Mouse (Mus musculus) adrenal gland, postnatal 4 days (tissue): ENCODE measurements around the gene Anks4b. TPM values are rescaled to one million over a fixed set of nuclear protein-coding genes. Genes with fewer than 3 reads are reported as not detected.

ENCODE experiments used
- DNase-seq, 2 experiments: peaks; one replicate each; pipeline ENCODE4 v3.0.0; 2021 to 2022; ENCODE audit warnings: low spot score in 2 of 2, mixed read lengths in 2 of 2
- total RNA-seq, 2 experiments: library from RNA; stranded (reverse); gene quantifications; 2 replicates each; pipeline ENCODE4 v1.2.3; 2021

The Anks4b gene
- total RNA-seq, 2 experiments from 2014 or later: 1.6 to 2.4 TPM

- no peak for DNase-seq
Observed at GRCm38 (mm10) chr7:120182891-120183290, 9.2 kb downstream of the Anks4b start.

GRCm38 (mm10) chr7:120188946-120189345, 15.3 kb downstream of the Anks4b start:
- DNase-seq: no peak

- no peak for DNase-seq
Observed at GRCm38 (mm10) chr7:120189369-120190149, 15.9 kb downstream of the Anks4b start.

- DNase-seq: no peak
Observed at GRCm38 (mm10) chr7:120190150-120190665, 16.6 kb downstream of the Anks4b start.

GRCm38 (mm10) chr7:120192207-120192606, 18.5 kb downstream of the Anks4b start:
- DNase-seq: no peak

- DNase-seq: no peak
Observed at GRCm38 (mm10) chr7:120192816-120193215, 19.2 kb downstream of the Anks4b start.

GRCm38 (mm10) chr7:120195207-120195606, 21.5 kb downstream of the Anks4b start:
- DNase-seq: no peak

- no peak for DNase-seq
Observed at GRCm38 (mm10) chr7:120201231-120201744, 27.6 kb downstream of the Anks4b start.

GRCm38 (mm10) chr7:120201771-120202170, 28.1 kb downstream of the Anks4b start, which contains the start of gene Crym:
TSS of gene Crym (minus strand) at chr7:120202111.
- DNase-seq: no peak

GRCm38 (mm10) chr7:120203789-120204188, 30.1 kb downstream of the Anks4b start, which contains the start of gene Abca14:
TSS of gene Abca14 (plus strand) at chr7:120203961.
- peak; percentile 74 to 76 for DNase-seq

GRCm38 (mm10) chr7:120205989-120206388, 32.3 kb downstream of the Anks4b start:
- DNase-seq: no peak

- no peak for DNase-seq
Observed at GRCm38 (mm10) chr7:120228541-120228940, 54.9 kb downstream of the Anks4b start.

Other genes with a start within 250 kb of the Anks4b start
- gene Dnah3, start 78.6 kb upstream of the Anks4b start, total RNA-seq: under 1 TPM in 1 of 2 experiments, not detected in 1; 0.03 TPM
- gene Tmem159, start 71.5 kb upstream of the Anks4b start, total RNA-seq: 100 to 1,000 TPM in 1 of 2 experiments, 10 to 100 TPM in 1; 94.4 to 118 TPM
- under 1 TPM in 1 of 2 experiments, not detected in 1; 0.22 TPM for gene Zp2, start 28.6 kb upstream of the Anks4b start, total RNA-seq
- 1 to 10 TPM; 3.6 to 4.5 TPM for gene Crym, start 28.3 kb downstream of the Anks4b start, total RNA-seq
- gene Abca14, start 30.1 kb downstream of the Anks4b start, total RNA-seq: under 1 TPM in 1 of 2 experiments, not detected in 1; 0.25 TPM
- not detected for gene Abca15, start 154.8 kb downstream of the Anks4b start, total RNA-seq
- gene Abca16, start 235.8 kb downstream of the Anks4b start, total RNA-seq: not detected